Mouse (Mus musculus): ENCODE data around the gene Magi1. TPM values are rescaled to one million over a fixed set of nuclear protein-coding genes. Genes with fewer than 3 reads are reported as not detected.

Gene Magi1
- total and polyA plus RNA-seq, 3 experiments: not detected

DNA sequence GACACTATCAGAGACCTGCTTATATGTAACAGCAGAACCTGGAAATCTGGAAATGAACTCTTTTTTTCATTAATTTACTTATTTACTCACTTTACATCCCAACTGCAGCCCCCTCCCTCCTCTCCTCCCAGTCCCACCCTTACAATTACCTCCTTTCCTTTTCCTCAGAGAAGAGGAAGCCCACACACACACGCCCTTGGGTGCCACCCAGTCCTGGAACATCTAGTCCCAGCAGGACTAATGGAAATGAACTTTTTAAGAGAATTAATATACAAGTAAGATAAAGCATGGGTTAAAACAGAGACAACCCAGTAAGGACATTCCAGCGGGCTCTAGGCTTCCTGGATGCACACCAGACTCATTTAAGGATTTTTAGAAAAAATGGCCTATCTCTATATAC lies 46.8 kb downstream of the Magi1 start:
- no peak overlapping the region for H3K4me2 ChIP-seq (ENCODE audit: insufficient read depth, low read depth, poor library complexity, severe bottlenecking)
- no peak for DNase-seq (ENCODE audit: extremely low read depth)
- H3K4me3 ChIP-seq (replicated peaks in 1 of 3; ENCODE audit: low read depth in 2 of 3, low read length in 2 of 3, poor library complexity in 1 of 3): no peak overlapping the region
- H3K36me3 ChIP-seq (replicated peaks in 1 of 2; ENCODE audit: control insufficient read depth in 1 of 2, insufficient read depth in 1 of 2, low read length in 1 of 2): no peaks in the 10 kb centered on the region
- TF ChIP-seq E2F4 (IDR thresholded peaks at IDR 0.05; ENCODE audit: insufficient replicate concordance, low read depth, low read length) (no peak), ELF1 (IDR thresholded peaks at IDR 0.05; ENCODE audit: low read depth, low read length) (no peak), SIN3A (IDR thresholded peaks at IDR 0.05; ENCODE audit: low read length) (no peak), BHLHE40 (IDR thresholded peaks at IDR 0.05; ENCODE audit: low read depth, low read length) (no peak), CTCF (conservative IDR thresholded peaks at IDR 0.05 in 1 of 2, IDR thresholded peaks at IDR 0.05 in 1 of 2; ENCODE audit: low read depth in 2 of 2, low read length in 2 of 2) (no peak), POLR2AphosphoS2 (IDR thresholded peaks at IDR 0.05; ENCODE audit: low read depth, low read length) (no peak), RCOR1 (conservative IDR thresholded peaks at IDR 0.05; ENCODE audit: low read depth, low read length) (no peak), CHD2 (IDR thresholded peaks at IDR 0.05; ENCODE audit: low read length) (no peak), USF2 (conservative IDR thresholded peaks at IDR 0.05; ENCODE audit: low read depth, low read length) (no peak), JUN (IDR thresholded peaks at IDR 0.05; ENCODE audit: insufficient read depth, low read depth, low read length) (no peak), POLR2A (IDR thresholded peaks at IDR 0.05; ENCODE audit: low read depth, low read length) (no peak), KAT2A (IDR thresholded peaks at IDR 0.05; ENCODE audit: insufficient replicate concordance, low read length) (no peak), MEF2A (IDR thresholded peaks at IDR 0.05; ENCODE audit: borderline replicate concordance, low read depth, low read length) (no peak), SMC3 (IDR thresholded peaks at IDR 0.05; ENCODE audit: low read depth, low read length) (no peak), MAFK (IDR thresholded peaks at IDR 0.05; ENCODE audit: insufficient replicate concordance, low read length) (no peak), CHD1 (IDR thresholded peaks at IDR 0.05; ENCODE audit: low read depth, low read length) (no peak), TCF12 (IDR thresholded peaks at IDR 0.05; ENCODE audit: low read depth, low read length) (no peak), EP300 (IDR thresholded peaks at IDR 0.05; ENCODE audit: low read length) (no peak), ZMIZ1 (IDR thresholded peaks at IDR 0.05; ENCODE audit: low read depth, low read length) (no peak), JUND (conservative IDR thresholded peaks at IDR 0.05; ENCODE audit: low read depth, low read length) (no peak)
- no peaks in the 10 kb centered on the region for H3K4me1 ChIP-seq (ENCODE audit: control insufficient read depth in 1 of 2, insufficient read depth in 2 of 2)
- H3K79me2 ChIP-seq (replicated peaks; ENCODE audit: control insufficient read depth, extremely low read depth, insufficient read depth, poor library complexity, severe bottlenecking): no peaks in the 10 kb centered on the region
- no peak overlapping the region for H3K27ac ChIP-seq (ENCODE audit: insufficient read depth, low read depth)
- H3K27me3 ChIP-seq (replicated peaks): no peaks in the 10 kb centered on the region
- H3K9ac ChIP-seq (ENCODE audit: insufficient read depth, low read depth): no peak overlapping the region
- dilution Hi-C loops (cut with MboI; ENCODE audit: extremely low pct_ligation_motif_present, extremely low pct_unique_long_range_greater_than_20kb, low sequenced_read_pairs) (no loop called here), in situ Hi-C loops (cut with MboI; ENCODE audit: low pct_ligation_motif_present, low pct_unique_long_range_greater_than_20kb, low sequenced_read_pairs) (no loop called here)
- peaks cover 74% of the 10 kb centered on the region for H3K9me3 ChIP-seq (replicated peaks; ENCODE audit: low read length)

DNA sequence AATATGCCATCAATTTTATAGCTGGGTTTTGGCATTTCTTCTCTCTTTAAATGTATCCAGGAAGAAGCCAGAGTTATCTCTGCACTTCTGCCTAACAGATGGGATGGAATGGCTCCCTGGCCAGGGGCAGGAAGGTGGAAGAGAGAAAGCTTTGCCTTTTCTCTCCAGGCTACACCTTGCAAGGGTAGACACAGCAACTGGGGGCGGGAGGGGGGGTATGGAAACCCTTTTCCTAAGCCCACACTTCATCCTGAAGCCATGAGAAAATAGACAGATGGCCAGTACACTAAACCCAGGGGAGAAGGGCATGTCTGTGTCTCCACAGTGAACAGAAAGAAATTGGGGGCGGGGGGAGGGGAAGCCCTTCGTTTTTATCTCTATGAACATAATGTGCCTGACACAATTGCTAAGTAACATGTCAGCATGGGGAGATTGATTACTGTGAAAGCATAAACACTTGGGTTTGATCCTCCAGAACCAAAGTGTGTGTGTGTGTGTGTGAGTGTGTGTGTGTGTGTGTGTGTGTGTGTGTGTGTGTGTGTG lies 51.4 kb downstream of the Magi1 start:
- dilution Hi-C loops (cut with MboI; ENCODE audit: extremely low pct_ligation_motif_present, extremely low pct_unique_long_range_greater_than_20kb, low sequenced_read_pairs): no loop called here
- Histone ChIP-seq H3K4me2 (ENCODE audit: insufficient read depth, low read depth, poor library complexity, severe bottlenecking) (no peak overlapping the region), H3K4me1 (ENCODE audit: control insufficient read depth in 1 of 2, insufficient read depth in 2 of 2) (no peaks in the 10 kb centered on the region), H3K27me3 (replicated peaks) (no peaks in the 10 kb centered on the region), H3K79me2 (replicated peaks; ENCODE audit: control insufficient read depth, extremely low read depth, insufficient read depth, poor library complexity, severe bottlenecking) (no peaks in the 10 kb centered on the region), H3K9me3 (replicated peaks; ENCODE audit: low read length) (peaks cover 60% of the 10 kb centered on the region), H3K4me3 (replicated peaks in 1 of 3; ENCODE audit: low read depth in 2 of 3, low read length in 2 of 3, poor library complexity in 1 of 3) (no peak overlapping the region), H3K27ac (ENCODE audit: insufficient read depth, low read depth) (no peak overlapping the region), H3K36me3 (replicated peaks in 1 of 2; ENCODE audit: control insufficient read depth in 1 of 2, insufficient read depth in 1 of 2, low read length in 1 of 2) (no peaks in the 10 kb centered on the region), H3K9ac (ENCODE audit: insufficient read depth, low read depth) (no peak overlapping the region)
- no peak for TF ChIP-seq ZMIZ1 (IDR thresholded peaks at IDR 0.05; ENCODE audit: low read depth, low read length)
- DNase-seq (ENCODE audit: extremely low read depth): no peak
- in situ Hi-C loops (cut with MboI; ENCODE audit: low pct_ligation_motif_present, low pct_unique_long_range_greater_than_20kb, low sequenced_read_pairs): no loop called here

All from CH12.LX (cell line).